Mouse (Mus musculus) bone marrow, adult 2 months (tissue): ENCODE measurements around the gene Fam207a.

Source experiments
- CTCF ChIP-seq: fragments of 200-500 bp; IDR thresholded peaks from 2 replicates; pipeline ENCODE4 v1.5.1; 2011; ENCODE audit warnings: low read length, control low read depth; ENCODE audit not compliant: control insufficient read depth, insufficient read depth
- POLR2A ChIP-seq: fragments of 200-500 bp; IDR thresholded peaks from 2 replicates; pipeline ENCODE4 v1.6.1; 2011; ENCODE audit warnings: low read depth, mild to moderate bottlenecking, control low read depth, low read length, borderline replicate concordance; ENCODE audit not compliant: control insufficient read depth

- TF ChIP-seq POLR2A (no peak), CTCF (no peak)
Measured at GRCm38 (mm10) chr10:77471512-77471911, 44.1 kb downstream of the Fam207a start.
